Mouse (Mus musculus) neutrophil, adult 5-6 weeks (primary cell): ENCODE results near the gene 4933427D14Rik. TPM values are rescaled to one million over a fixed set of nuclear protein-coding genes. Genes with fewer than 3 reads are reported as not detected.

Experiments
- ATAC-seq: fragments of 151-379, 151-347 bp; 2 replicates; pipeline ENCODE4 v1.8.0; 2017; ENCODE audit warnings: mild to moderate bottlenecking, moderate TSS enrichment; ENCODE audit not compliant: insufficient number of reproducible peaks, poor library complexity, low FRiP score, severe bottlenecking; ENCODE audit errors: extremely low read depth
- total RNA-seq: library from RNA; stranded (forward); fragments of 200-1000 nt; gene quantifications from 2 replicates; pipeline ENCODE4 v1.2.3, GENCODE M21; 2017

The 4933427D14Rik gene
- total RNA-seq, 1 experiment from 2014 or later, result 25.4 TPM

DNA sequence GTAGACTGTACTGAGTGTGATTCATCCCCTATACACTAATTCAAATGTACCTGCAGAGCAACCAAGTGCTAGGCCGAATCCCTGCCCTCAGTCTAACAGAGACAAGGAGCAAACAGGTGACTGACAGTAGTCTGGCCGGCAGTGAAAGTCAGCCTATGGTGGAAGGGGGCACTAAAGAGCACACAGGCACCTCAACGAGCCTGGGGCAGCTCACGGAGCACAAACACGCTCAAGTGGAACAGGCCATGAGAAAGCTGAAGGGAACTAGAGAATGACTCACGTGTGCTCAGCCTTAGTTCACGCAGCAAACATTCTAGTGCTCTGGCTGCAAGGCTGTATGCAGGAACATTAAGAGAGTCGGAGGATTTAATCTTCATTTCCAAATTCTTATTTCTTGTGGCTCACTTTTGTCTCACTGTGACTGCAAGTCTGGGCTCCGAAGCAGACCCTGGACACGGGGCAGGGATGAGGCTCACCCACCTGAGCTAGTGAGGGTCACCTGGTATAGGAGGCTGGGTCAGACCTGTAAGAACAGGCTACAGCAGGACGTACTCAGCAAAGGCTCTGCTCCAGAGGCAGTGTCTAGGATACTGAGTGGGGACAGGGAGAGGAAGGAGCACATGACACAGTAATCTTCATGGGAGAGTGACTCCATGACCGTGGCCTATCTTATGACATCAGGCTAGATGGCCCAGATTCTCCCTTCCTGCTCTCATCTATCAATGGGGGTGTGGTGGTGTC lies 54.0 kb downstream of the 4933427D14Rik start:
- ATAC-seq, result no peak

- no peak for ATAC-seq
These were observed 56.1 kb downstream of the 4933427D14Rik start for GRCm38 (mm10) chr11:72151120-72151519.

DNA sequence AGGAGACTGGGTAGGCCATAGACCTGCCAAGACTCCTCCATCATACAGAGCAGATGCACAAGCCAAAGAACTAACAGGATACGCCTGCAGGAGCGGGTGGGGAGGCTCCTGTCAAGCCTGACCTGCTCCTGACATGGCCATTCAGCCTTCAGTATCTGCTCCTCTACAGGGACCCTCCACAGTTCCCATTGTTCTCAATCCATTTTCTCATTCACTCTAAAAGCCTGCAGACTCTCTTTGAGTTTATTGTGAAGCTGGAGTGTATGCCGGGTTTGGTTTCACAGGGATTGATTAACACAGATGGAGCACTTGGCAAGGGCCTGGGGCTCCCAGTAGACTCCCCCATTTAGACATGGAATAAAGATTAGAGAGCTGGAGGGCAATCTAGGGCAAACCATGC lies 59.3 kb downstream of the 4933427D14Rik start:
- ATAC-seq, result no peak

DNA sequence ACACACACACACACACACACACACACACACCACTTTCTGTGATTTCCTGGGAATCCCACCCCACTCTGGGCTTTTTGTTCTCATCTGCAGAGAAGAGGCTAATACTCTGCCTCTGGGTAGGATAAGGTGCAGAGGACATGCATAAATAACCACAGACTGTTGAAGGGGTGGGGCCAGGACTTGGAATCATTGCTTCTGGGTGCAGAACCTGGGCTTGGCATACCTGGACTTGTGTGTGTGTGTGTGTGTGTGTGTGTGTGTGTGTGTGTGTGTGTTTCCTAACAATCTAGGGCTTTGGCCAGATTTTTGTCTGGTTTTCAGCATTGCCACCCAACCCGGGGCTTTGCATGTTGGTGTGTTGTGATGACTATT lies 61.4 kb downstream of the 4933427D14Rik start:
- no peak for ATAC-seq

DNA sequence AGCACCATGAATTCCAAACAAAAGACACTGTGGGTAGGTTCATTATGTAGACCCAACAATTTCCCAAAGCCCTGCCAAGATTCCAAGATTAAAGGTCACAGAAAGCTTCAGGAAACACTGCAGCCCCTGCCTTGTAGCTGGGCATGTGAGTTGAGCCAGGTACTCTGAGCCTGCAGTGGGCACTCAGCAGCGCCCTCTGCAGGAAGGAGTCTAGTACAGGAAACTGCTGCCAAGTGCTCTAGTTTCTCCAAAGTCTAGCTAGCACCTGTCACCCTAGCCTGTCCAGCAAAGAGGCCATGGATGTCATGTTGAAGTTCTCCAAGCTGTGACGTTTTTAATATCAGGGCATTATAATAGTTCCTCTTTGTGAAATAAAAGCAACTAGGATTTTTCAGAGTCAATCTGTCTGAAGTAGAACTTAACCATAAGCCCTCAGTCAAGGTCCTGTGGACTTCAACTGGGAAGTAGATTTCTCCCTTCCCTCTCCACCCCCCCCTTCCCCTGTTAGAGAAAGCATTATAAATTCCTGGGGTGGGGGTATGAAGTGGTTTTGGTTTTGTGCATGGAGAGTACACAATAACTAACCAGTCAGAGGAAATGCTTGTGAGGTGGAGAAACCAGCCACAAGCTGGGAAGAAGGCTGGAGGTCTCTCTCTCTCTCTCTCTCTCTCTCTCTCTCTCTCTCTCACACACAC lies 61.9 kb downstream of the 4933427D14Rik start:
- no peak for ATAC-seq

DNA sequence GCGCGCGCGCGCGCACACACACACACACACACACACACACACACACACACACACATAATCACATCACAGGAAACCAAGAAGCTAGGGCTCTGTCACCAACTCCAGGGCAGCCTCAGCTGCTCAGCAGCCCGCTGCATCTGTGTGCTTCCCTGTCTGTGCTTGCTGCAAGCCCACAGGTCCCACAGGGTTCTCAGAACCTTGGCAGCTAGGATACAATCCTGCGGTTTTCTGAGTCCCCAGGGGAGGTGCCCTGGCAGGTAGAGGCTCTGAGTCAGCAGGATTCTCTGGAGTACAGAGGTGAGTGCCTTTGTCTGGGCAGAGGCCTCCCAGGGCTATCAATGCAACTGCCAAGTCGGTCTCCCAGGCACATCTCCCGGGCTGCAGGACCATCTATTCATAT lies 64.4 kb downstream of the 4933427D14Rik start:
- no peak for ATAC-seq

DNA sequence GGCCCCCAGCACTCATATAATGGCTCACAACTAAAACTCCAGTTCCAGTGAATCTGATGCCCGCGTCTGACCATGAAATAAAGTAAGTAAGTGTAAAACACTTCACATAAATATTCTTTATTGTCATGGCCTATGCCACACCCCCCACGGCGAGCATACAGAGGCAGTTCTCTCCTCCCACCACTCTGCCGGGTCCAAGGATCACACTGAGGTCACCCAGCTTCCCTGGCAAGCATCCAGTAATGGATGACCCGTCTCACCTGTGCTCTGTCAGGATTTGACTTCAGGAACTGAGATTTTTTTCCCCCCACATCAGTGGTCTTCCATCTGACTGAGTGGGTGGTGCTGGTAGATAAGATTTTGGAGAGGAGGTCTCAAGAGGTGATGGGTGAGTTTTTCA lies 67.1 kb downstream of the 4933427D14Rik start:
- no peak for ATAC-seq

DNA sequence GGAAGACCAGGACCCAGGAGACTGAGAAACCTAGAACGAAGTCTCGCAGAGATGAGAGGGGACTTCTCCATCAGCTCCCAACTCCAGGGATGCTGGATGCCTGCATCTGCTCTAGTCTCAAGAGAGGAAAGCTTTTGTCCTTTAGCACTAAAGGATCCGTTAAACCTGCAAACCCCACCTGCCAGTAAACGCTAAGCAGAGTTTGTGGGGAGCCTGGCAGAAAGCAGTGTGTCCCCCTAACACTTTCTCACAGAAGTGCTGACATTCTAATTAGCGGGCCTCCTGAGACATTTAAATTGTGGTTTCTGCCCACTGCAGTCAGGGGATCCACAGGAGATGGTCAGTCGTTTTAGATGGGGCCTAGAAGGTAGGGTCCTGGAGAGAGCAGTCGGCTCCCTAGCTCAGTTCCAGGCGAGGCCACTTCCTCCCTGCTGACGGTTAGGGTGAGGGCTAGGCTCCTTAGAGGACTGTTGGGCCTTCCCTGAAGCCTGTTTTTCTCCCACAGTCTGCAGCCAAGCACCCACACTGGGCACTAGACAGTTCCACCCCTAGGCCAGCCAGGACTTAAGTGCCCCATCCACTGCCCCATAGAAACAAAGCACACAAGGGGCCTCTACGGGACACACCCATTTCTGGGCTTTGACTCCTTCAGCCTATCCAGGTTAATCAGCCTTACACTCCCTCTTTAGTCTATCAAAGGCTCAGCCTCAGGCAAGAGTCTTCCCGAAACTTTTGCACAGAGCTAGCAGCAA lies 70.9 kb downstream of the 4933427D14Rik start:
- ATAC-seq, result no peak

GRCm38 (mm10) chr11:72135383-72136158 lies 71.7 kb downstream of the 4933427D14Rik start, which contains the start of gene Pitpnm3:
Gene Pitpnm3, minus strand, starts transcription at chr11:72135778.
- ATAC-seq, result no peak

GRCm38 (mm10) chr11:72134536-72135382 lies 72.5 kb downstream of the 4933427D14Rik start:
- ATAC-seq, result no peak

DNA sequence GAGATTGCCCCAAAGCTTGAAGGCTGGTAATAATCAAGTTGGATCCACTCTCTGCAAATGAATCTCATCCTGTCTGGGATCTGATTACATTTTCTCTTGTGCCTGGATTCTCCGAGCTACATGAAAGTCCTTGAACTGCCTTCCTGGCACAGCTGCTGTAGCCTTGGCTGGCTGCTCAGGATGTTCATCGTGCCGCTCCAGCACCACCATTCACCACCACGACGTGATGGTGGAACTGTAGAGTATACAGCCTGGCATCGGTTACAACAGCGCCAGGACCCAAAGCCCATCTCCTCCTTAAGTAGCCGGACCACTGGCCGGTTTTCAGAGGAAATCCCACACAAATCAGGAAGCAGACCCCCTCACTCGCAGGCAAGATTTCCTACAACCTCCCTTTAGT lies 74.2 kb downstream of the 4933427D14Rik start:
- ATAC-seq, result no peak

DNA sequence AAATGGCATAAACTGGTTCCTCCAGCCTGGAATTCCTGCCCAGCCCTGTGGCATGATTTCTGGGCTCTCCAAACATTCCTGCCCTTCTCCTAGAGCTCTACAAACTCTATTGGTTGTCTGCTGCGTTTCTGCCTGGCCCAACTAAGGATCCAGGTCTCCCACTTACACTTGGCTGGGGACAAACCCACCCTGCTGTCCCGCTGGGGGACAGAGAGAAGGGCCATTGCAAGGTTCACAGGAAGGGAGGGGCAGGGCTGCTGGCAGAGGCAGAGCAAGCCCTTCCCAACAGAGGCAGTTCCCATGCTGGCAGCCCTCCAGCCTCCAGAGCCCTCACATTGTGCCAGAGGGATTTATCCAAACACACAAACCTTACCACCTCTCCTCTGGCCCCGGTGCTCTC lies 75.0 kb downstream of the 4933427D14Rik start:
- no peak for ATAC-seq

GRCm38 (mm10) chr11:72131697-72132096 lies 75.6 kb downstream of the 4933427D14Rik start:
- ATAC-seq, result no peak

DNA sequence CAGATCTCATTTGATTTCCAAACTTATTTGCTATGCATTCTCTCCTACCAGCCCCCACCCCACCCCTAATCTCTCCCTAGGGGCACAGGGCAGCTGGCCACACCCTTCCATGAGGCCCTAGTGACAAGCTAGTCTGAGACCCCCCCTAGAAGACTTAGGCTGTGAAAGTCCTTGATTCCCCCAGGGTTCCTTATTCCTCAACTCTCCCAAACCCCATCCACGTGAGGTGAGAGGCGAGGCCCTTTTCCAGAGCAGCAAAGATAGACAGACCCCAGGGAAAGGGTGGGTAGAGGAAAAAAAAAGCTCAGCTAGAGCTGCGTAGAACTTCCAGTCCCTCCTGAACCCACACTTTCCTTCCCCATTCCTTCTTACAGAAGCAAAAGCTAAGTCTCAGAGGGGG lies 76.4 kb downstream of the 4933427D14Rik start:
- ATAC-seq, result no peak

- ATAC-seq, result no peak
These were observed 76.8 kb downstream of the 4933427D14Rik start for GRCm38 (mm10) chr11:72130472-72130871.

GRCm38 (mm10) chr11:72130021-72130420 lies 77.2 kb downstream of the 4933427D14Rik start:
- no peak for ATAC-seq

GRCm38 (mm10) chr11:72129032-72129894 lies 78.0 kb downstream of the 4933427D14Rik start:
- ATAC-seq, result no peak
